Mouse (Mus musculus) kidney, postnatal 4 days (tissue): Measurements from ENCODE around the gene Mier2.

Experiments used
- DNase-seq, 2 experiments: peaks; one replicate each; pipeline ENCODE4 v3.0.0; 2021; ENCODE audit warnings: mixed read lengths in 2 of 2

Gene Mier2

DNA sequence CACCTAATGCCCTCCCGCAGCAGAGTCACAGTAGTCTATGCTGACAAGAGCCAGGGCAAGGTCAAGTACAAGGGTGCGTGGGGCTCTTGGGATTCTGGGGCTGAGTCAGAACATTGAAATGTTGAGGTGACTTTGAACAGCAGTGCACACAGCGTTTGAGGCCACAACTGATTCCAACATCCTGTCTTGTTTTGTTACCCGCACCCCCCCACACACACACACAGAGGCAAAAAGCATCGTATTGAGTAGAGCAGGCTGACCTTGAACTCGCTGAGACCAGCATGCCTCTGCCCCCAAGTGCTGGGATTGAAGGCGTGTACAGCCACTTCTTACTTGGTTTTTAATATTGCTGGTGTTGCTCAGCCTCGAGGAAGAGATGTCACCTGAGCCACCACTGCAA, 19.4 kb upstream of the Mier2 start:
- DNase-seq, result no peak

DNA sequence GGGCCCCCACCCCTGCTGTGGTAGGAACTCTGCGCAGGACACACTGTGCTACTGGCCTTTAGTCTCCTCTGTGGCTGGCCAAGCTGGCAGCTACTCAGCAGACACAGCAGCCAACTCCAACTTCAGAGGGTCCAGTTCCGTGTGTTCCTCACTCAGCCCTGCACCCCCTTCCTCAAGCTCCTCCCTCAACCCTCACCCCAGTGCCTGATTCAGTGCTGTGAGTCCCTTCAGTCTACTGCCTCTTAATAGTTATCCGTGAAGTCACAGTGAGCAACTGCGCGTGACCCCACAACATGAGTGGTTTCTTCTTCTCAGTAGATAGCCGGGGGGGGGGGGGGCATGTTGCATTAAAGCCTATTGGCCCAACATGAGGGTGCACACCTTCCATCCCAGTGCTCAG, 18.6 kb upstream of the Mier2 start:
- no peak for DNase-seq

DNA sequence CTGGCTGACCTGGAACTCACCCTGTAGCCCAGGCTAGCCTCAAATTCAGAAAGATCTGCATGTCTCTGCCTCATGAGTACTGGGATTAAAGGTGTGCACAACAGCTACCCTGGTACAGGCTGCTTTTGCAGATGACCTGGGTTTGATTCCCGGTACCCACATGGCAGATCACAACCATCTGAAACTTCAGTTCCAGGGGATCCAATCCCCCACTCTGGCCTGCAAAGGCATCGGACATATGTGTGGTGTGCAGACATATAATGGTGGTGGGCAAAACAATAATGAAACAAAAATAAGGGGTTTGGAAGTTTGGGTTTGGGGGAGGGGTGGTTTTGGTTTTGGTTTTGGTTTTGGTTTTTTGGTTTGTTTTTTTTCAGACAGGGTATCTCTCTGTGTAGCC, 16.3 kb upstream of the Mier2 start:
- no peak for DNase-seq

DNA sequence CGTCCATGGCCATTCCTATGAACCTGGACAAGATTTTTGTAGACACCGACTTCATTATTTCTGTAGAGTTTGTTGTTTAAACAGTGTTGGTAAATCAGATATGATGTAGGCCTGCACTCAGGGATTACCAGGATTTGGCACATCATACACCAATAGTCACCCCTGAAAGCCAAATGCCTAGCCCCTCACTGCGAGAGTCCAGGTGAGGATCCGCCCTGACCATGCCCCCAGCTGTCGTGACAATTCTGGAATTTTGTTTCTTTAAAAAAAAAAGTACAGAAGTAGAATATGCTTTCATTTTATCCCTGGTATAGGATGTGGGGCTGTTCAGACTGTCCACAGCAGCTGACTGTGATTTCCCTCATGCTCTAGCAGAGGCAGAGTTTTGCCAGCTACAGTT, 14.9 kb upstream of the Mier2 start:
- no peak for DNase-seq

DNA sequence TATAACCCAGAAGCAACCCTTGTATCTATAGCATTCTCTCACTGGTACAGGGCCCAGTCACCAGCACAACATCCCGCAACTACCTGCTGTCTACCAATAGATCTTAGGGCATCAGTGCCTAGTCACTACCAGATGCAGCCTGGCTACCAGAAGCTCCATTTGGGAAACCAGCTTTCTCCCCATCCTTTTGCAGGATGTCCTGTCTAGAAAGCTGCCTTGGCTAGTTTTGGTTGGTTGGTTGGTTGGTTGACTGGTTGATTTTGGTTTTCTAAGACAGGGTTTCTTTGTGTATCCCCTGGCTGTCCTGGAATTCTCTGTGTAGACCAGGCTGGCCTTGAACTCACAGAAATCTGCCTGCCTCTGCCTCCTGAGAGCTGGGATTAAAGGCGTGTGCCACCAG, 4.7 kb upstream of the Mier2 start:
- no peak for DNase-seq

DNA sequence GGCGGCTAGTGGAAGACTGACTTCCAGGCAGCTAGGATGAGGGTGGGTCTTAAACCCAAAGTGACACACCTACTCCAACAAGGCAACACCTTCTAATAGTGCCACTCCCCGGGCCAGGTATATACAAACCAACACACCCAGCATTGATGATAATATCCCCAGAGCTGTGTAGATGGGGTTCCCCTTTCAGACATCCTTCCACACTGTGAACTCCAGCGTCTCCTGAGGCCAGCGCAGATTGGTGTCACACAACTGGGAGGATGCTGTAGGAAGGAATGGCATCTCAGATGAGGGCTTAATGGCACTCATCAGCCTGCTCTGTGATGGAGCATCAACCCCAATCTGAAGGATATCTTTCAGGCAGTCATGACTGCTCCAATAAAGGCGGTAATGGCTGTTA, 2.5 kb upstream of the Mier2 start:
- DNase-seq, result peak in 1 of 2 experiments; percentile 0

DNA sequence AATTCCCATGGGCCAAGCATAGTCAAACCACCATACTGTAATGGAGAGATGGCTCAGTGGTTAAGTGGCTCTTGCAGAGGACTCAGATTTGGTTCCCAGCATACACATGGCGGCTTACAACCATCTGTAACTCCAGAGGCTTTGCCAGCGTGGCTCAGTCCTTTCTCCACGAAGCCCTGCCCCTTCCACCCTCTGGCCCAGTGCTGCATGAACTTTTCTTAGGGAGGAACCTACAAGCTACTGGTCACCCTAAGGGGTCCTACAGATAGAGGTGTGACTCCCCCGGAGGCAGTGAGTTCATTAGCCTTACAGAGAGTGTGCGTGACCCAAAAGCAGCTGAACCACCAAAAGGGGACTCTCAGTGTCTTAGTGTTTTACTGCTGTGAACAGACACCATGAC, 2.0 kb upstream of the Mier2 start:
- peak in 1 of 2 experiments; percentile 0 for DNase-seq

DNA sequence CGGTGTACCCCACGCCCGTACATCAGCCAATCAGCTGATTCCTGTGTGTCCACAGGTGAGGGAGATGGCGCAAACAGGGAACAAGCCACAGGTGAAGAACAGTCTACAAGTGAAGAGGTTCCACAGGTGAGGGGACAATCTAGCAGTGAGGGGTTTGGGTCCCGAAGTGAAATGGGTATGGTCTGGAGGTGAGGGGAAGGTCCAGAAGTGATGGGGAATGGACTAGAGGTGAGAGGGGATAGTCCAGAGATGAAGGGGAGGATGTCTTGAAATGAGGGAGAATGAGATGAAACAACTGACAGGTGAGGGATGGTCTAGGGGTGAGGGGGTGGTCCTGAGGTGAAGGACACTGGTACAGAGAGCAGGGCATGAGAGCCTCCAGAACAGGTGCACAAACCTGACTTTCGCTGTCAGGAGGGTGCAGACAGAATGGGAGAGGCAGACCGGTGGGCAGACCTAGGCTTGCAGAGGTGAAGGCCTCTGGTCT, 282 bp upstream of the Mier2 start:
- DNase-seq, result no peak

DNA sequence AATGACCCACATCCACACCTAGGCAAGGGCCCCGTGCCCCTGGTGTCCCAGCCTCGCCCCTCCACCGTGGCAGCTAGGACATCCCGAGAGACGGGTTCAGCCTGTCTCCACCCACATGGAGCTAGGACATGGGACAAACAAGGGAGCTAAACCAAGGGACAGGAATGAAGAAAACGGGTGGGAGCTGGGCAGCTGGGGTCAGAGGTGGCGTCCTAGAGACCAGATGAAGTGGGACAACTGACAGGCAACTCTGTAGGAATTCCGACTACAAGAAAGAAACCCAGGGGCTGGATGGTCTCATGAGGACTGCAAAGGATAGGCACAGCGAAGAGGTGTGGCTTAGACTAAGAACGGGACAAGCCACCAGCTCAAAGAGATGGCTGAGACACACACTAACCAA, 1.3 kb downstream of the Mier2 start:
- DNase-seq, result no peak

DNA sequence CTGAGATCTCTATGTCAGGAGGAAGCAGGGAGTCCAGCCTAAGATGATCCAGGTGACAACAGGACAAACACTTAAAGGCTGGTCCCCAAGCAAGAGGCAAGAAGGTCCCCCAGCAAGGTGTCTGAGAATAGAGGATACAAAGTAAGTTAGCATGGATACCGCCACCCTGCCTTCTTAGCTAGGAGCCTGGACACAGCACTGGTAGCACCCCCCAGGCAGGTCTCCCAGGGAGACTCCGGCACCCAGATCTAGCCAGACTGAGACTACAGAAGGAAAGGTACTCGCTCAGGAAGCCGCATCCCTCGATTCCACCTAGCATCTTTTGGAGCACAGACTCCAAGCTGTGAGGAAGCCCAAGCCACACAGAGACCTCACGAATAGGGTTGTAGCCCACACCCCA, 1.8 kb downstream of the Mier2 start:
- DNase-seq, result no peak

DNA sequence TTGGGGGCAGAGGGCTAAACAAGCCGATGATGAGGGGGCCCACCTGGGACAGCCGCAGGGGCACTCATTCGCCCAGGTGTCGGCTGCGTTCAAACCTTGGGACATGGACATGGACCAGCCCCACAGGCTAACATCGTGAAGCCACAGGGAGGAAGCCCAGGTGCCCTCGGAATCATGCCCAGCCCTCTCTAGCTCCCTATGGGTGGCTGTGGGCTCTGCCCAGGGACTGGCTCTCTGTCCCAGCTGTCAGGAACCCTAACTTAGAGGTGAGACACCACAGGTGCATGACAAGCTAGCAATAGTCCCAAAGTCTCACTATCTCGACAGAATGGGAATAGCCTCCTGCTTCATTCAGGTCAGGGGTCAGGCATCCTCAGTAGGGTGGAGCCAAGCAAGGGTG, 2.5 kb downstream of the Mier2 start:
- DNase-seq, result no peak

DNA sequence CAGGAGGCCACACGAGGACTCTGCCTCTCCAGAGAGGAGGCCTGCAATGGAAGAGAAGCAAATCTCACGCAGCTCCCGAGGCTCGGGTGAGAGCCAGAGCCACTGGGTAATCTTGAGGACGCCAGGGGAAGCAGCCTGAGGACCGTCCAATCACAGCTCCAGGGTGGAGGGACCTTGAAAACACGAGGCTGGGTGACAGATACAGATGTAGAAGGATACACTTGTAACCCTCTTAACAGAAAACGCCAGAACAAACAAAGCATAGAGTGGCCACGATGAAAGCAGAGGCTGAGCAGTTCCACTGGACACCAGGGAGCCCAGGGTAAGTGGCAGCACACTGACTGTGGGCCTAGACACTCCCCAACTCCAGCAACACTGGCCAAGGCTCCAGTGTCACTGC, 4.6 kb downstream of the Mier2 start:
- peak in 1 of 2 experiments; percentile 2 for DNase-seq

DNA sequence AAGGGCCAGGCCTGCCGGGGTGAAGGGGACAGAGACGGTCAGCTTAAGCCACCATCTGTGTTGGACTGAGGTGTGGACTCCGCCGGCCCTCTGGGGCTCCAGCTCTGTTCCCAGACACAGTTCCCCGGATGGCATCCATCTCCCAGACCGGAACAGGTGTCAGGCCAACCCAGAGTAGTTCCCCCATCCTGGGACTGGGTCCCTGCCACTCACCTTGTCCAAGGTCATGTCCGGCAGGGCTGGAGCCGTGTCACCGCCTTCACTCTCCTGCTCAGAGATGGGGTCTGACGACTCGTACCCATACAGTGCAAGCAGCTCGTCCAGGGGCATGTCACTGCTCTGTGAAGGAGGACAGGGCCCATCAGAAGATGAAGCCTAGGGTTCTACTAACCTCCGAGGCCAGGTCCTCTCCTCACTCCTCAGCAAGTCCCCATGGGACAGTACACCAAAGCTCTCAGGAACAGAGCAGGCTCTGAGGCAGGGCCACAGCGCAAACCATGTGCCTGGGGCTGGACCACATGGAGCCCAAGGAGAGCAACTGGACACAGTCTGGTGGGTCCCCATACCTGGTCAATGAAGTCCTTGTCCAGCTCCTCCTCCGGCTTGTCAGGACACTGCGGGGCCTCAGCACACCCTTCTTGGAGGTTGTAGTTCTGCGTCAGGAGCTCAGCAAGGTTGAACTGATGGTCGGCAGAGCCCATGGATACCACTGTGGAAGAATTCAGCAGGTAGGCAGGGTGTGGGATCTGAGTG, 5.9 kb downstream of the Mier2 start:
- DNase-seq, result peak in 1 of 2 experiments; percentile 0

DNA sequence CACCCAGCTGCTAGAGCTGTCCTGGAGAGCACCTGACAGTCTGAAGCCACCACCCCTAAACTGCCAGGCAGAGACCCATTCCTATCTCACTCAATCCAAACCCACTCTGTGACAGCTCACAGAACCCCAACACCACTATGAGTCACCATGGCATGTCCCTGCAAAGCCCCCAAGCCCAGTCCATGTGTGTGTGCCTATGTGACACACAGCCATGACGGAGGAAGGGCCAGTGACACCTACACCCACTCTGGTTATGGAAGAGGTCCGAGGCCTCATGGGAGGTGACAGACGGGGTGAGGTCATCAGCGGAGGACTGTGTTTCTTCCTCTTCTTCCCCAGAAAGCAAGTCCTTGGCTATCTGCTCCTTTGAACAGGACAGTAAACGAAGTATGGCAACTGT, 6.5 kb downstream of the Mier2 start:
- peak in 1 of 2 experiments; percentile 1 for DNase-seq

DNA sequence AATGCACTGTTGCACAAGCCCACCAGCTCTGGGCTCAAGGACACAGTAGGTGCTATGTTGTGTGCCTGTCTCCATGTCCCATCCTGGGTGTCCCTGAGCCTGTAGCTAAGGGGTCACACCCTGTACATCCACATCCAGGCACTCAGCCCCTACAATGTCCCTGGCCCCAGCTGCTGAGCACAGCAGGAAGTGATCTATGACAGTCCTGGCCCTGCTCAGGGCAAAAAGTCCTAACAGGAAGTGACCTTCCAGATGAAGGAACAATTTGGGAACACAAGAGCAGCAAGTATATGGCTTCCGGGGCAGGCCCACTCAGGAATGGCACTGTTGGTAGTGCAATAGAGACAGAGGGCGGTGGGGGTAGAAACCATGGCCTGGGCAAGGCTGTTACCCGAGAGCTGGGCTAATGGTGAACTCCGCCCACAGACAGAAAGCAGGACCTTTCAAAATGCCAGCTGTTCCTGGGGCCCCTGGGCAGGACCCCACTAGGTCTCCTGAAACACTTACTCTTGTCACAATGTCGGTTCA, 7.8 kb downstream of the Mier2 start:
- peak in 1 of 2 experiments; percentile 6 for DNase-seq

DNA sequence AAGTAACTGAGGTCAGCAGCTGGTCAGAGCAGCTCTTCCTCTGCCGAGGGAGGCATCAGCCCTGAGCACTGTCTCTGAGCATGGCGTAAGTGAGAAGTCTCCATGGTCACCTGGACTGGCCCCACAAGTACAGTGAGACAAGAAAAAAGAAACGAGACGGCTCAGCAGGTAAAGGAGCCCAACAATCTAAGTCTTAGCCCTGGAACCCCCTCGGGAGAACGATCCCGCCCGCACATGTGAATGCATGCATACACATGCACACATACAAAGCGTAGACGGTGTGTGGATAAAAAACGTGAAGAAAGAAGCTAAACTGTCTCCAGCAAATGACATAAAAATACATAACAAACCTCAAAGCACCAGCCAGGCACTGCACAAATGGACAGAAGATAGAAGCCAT, 8.5 kb downstream of the Mier2 start:
- DNase-seq, result no peak

DNA sequence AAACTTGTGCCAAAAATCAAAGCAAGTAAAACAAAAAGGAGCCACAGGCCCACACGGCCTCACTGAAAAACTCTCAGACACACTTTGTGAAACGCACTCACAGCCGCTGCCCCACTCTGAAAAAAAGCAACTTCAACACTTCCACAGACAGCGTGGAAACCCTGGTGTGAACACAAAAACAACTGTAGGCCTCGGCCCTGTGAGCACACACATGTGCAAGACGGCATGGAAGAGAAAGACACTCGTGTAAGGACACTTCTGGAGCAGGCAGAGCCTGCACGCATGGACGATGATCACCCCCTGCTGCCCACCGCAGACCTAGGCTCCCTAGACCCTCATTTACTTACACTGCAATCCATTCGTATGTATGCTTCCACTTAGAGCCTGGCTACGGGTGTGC, 9.1 kb downstream of the Mier2 start:
- DNase-seq, result no peak

DNA sequence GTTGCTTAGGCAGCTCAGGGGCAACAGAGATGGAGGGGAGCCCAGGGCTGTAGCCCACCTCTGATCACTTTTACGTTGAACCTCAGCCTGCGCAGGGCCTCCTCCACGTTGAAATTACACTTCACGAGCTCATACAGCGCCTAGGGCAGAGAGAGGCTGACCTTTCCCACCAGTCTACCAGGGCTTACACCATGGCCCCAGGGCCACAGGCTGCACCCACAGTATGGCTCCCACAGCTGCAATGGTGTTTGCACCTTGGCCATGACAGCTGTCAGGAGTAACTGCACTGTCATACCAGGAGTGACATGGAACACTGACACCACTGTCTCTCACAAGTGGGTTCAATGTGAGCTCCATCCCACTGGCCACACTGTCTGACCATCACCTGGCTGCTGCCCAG, 10.4 kb downstream of the Mier2 start:
- peak in 1 of 2 experiments; percentile 1 for DNase-seq

DNA sequence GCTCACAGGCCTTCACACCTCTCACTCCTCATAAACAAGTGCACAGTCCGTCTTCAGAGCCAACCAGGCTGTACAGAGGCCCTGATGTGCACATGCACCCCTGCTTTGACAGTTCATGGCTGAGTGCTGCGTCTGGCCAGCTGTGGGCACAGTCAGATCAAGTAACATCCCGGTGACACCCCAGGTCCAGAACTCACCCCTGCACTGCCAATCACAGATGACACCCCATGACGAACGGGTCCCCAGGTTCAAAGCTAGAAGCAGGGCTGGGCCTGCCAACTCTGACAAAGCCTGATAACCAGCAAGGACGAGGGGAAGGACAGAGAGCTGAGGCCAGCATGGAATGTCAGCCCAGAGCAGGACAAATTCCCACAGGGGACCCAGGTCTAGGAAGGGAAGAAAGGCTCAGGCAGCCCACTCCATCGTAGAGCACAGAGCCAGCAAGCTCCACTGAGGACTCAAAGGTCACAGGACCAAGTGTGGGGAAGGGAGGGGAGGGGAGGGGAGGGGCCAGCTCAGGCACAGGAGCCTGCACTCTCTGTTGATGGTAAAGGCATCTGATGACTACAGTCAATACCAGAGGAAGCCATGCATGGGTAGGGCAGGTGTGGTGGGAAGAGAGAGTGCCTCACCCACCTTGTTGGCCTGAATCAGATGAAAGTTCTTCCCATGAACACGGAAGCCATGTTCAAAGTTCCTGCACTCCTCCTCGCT, 11.0 kb downstream of the Mier2 start:
- DNase-seq, result peak in 1 of 2 experiments; percentile 1

DNA sequence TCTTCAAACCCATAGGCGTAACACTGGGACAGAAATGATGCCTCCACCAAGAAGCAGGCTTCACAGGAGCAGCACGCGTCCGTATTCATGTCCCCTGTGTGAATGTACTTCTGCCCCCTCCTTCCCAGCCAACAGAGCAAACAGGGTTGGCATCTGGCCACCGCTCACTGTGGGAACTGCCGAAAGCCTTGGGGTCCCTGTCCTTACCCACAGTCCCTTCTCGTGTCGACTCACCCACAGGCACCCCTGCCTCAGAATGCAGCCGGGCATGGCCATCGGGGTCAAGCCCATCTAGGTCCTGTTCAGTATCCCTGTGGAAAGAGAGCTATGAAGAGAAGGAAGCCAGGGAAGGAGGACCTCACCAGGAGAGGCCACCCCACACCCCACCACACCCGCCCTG, 12.8 kb downstream of the Mier2 start:
- DNase-seq, result peak in 1 of 2 experiments; percentile 24

DNA sequence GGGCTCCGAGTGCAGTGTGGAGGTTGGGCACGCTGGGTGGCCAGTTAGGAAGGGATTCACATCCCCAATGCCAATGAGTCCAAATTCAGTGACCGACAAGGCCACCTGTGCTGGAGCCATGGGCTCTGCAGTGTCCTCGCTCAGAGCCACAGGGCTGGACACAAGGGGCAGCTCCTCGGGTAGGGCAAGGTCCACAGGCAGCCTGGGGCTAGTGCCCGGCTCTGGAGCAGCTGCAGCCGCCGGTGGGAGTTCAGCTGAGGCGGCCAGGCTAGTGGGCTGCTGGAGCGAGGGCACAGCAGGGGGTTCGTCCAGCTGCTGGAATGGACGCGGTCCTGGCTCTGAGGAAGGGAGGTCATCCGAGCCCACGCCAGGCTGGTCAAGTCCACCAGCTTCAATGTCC, 13.5 kb downstream of the Mier2 start:
- DNase-seq, result peak; percentile 31 to 59

DNA sequence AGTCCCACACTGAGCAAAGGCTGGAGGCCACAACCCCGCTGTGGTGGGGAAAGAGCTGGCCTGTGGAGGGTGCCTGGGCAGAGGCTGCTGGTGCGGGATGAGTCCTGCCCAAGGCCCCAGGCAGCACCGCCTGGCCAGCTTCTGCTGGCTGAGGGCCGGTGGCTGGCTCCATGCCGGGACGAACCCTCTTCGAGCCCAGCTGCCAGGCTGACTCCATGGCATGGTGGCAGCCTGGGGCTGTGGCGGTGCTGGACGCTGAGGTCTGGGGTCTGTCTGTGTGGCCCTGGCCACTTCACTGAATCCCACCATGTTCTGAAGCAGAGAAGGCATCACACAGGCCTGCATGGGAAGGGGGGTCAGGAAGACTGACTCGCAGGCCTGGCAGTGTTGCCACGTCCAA, 14.3 kb downstream of the Mier2 start:
- DNase-seq, result no peak

DNA sequence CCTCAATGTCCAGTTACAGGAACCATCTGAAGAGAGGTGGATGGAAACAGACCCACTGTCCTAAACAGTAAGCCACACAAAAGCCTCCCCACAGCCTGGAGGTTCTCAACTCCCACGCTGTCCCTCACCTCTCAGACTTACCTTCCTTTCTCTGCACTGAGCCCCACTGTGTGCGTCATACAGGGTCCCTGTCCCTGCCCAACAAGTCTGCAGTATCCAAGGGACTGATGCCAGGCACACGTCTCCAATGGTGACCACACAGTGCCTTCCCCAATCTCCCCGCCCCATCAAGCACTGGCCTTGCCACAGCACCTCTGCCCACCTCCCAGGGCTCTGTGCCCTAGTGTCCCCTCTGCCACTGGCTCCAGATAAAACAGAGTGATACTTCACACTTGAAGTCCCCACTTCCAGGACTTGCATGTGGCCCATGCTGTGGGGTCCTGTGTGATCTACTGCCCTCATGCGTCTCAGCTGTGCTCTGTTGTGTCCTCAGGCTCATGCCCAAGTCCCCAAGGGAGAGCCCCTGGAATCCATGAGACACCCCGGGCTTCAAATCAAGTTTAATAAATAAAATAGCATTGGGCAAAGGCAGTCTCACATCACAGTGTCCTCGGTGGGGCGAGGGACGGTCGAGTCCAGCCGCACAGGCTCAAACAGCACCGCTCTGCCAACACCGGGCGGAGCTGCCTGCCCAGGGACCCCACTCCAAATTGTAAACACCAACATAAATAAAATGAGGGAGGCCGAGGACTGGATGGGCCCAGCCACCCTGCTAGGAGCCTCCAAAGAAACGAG, 15.1 kb downstream of the Mier2 start:
- DNase-seq, result peak in 1 of 2 experiments; percentile 1
